ENCODE assay signal across 8 mouse cellular contexts in the genomic region with DNA sequence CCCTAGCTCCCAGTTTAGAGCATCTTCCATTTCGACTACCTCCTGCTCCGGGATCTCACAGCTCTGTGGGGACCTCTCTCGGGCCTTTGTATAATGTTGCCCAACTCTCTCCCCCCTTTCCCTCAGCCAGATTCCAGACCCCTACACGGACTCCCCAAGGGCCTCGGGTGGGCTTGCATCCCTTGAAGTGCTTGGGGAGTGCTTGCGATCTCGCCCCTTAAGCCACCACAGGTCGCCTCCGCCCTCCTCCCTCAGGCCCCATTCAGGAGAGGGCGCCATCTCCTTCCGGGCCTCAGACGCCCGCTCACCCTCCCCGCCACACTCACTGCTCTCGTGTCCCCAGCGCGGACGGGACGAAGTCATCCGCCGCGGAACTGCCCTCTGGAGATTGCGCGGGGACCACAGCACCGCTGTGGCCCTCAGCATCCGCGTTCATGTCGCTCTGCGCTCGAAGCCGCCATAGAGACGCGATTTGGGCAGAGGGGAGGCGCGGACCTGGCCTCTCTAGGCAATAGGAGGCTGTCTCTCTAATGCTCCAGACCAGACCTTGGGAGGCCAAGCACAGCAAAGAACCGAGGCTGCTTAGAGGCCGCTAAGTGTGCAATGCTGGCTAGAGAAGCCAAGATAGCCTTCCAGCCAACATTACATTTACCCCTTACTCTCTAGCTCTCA. TPM values are rescaled to one million over a fixed set of nuclear protein-coding genes. Genes with fewer than 3 reads are reported as not detected.
DNase-seq lines count a peak whose midpoint lies in the region; ATAC-seq and TF ChIP-seq lines count a peak whose summit lies in the region.

Gene Eef1akmt2, minus strand, starts transcription at position 501 of the 672 bp plus-strand sequence.

- H3K4me1 ChIP-seq in embryonic facial prominence, embryonic 13.5 days: peaks cover 11% of the 10 kb centered on the region
- H3K4me1 ChIP-seq in limb, embryonic 14.5 days (ENCODE audit: control insufficient read depth, insufficient read depth, low read length): peaks cover 7% of the 10 kb centered on the region
- H3K4me1 ChIP-seq in midbrain, postnatal 0 days (ENCODE audit: insufficient read depth, low read length): no peaks in the 10 kb centered on the region

- peak; percentile 54 for TF ChIP-seq CTCF in midbrain, postnatal 0 days (IDR thresholded peaks at IDR 0.05)

- under 1% methylated on average over 37 of the region's 37 CpGs for WGBS in embryonic facial prominence, embryonic 13.5 days
- WGBS in limb, embryonic 14.5 days: 7% methylated on average over 37 of the region's 37 CpGs
- WGBS in midbrain, postnatal 0 days: under 1% methylated on average over 37 of the region's 37 CpGs

- DNase-seq in 3134 (ENCODE audit: extremely low read depth, insufficient read length, low spot score): peak; percentile 87
- DNase-seq in adrenal gland, postnatal 36 days: peak; percentile 87 to 89
- DNase-seq in heart, adult 8-10 months (ENCODE audit: low spot score): peak; percentile 77
- peak; percentile 90 for DNase-seq in kidney, adult 9 months
- DNase-seq in limb, embryonic 14.5 days (ENCODE audit: low spot score): peak; percentile 80
- DNase-seq in midbrain, postnatal 0 days (ENCODE audit: low spot score): peak; percentile 94
- peak; percentile 60 to 74 for DNase-seq in spleen, postnatal 14 days (ENCODE audit: low spot score in 2 of 2)

- peaks cover 32% of the 10 kb centered on the region for H3K36me3 ChIP-seq in embryonic facial prominence, embryonic 13.5 days
- peaks cover 29% of the 10 kb centered on the region for H3K36me3 ChIP-seq in limb, embryonic 14.5 days (ENCODE audit: control insufficient read depth, insufficient read depth, low read length)
- peaks cover 9% of the 10 kb centered on the region; the same call in 1 of the 2 replicates for H3K36me3 ChIP-seq in midbrain, postnatal 0 days (ENCODE audit: insufficient read depth, low read length)

- H3K9ac ChIP-seq in embryonic facial prominence, embryonic 13.5 days: peak within 1 kb of the TSS; percentile 96
- peak within 1 kb of the TSS; percentile 89 for H3K9ac ChIP-seq in limb, embryonic 14.5 days (ENCODE audit: low read depth, low read length, severe bottlenecking)
- peak within 1 kb of the TSS; percentile 94 for H3K9ac ChIP-seq in midbrain, postnatal 0 days (replicated peaks; ENCODE audit: low read length, poor library complexity, severe bottlenecking)

- H3K4me3 ChIP-seq in embryonic facial prominence, embryonic 13.5 days: peak within 1 kb of the TSS; percentile 83
- peak within 1 kb of the TSS; percentile 64 for H3K4me3 ChIP-seq in limb, embryonic 14.5 days (replicated peaks; ENCODE audit: low read length)
- peak within 1 kb of the TSS; percentile 80 for H3K4me3 ChIP-seq in midbrain, postnatal 0 days (ENCODE audit: low read depth, low read length)

- H3K27ac ChIP-seq in embryonic facial prominence, embryonic 13.5 days: peak within 1 kb of the TSS; percentile 97
- H3K27ac ChIP-seq in limb, embryonic 14.5 days (replicated peaks; ENCODE audit: low read depth, low read length): peak within 1 kb of the TSS; percentile 96
- peak within 1 kb of the TSS; percentile 97 for H3K27ac ChIP-seq in midbrain, postnatal 0 days (ENCODE audit: low read depth, low read length)

- H3K4me2 ChIP-seq in embryonic facial prominence, embryonic 13.5 days: peak within 1 kb of the TSS; percentile 67
- peak within 1 kb of the TSS; percentile 58 for H3K4me2 ChIP-seq in limb, embryonic 14.5 days (replicated peaks; ENCODE audit: low read depth, low read length, severe bottlenecking)
- peak within 1 kb of the TSS; percentile 70 for H3K4me2 ChIP-seq in midbrain, postnatal 0 days (ENCODE audit: low read depth, low read length, poor library complexity, severe bottlenecking)

- peak; percentile 12; the same call in 1 of the 2 replicates for TF ChIP-seq POLR2A in limb, embryonic 14.5 days (IDR thresholded peaks at IDR 0.05; ENCODE audit: borderline replicate concordance, extremely low read depth, insufficient read depth, insufficient read length)

- no peaks in the 10 kb centered on the region for H3K27me3 ChIP-seq in embryonic facial prominence, embryonic 13.5 days
- H3K27me3 ChIP-seq in limb, embryonic 14.5 days (ENCODE audit: control insufficient read depth, insufficient read depth, low read length): no peaks in the 10 kb centered on the region
- no peaks in the 10 kb centered on the region for H3K27me3 ChIP-seq in midbrain, postnatal 0 days (ENCODE audit: insufficient read depth, low read length)

- ATAC-seq in embryonic facial prominence, embryonic 13.5 days (ENCODE audit: insufficient number of reproducible peaks, insufficient read depth, low FRiP score, low TSS enrichment, low read depth): peak; percentile 90
- peak; percentile 96 for ATAC-seq in limb, embryonic 14.5 days (ENCODE audit: low FRiP score, low read depth)
- peak; percentile 93 for ATAC-seq in midbrain, postnatal 0 days (ENCODE audit: low FRiP score)

- no peaks in the 10 kb centered on the region for H3K9me3 ChIP-seq in embryonic facial prominence, embryonic 13.5 days
- H3K9me3 ChIP-seq in limb, embryonic 14.5 days (ENCODE audit: control insufficient read depth, low read length): no peaks in the 10 kb centered on the region
- H3K9me3 ChIP-seq in midbrain, postnatal 0 days (ENCODE audit: low read length): no peaks in the 10 kb centered on the region

RNA-seq across cellular contexts. Expression of gene Eef1akmt2, which starts in this region (rescaled TPM):
- total RNA-seq in adrenal gland, postnatal 36 days (2021): 10 to 100 TPM; 23.8 to 30.0 TPM
- 80.0 and 80.1 TPM in 2 replicates for polyA plus RNA-seq in embryonic facial prominence, embryonic 13.5 days (2015; fragmentation: Nextera tagmentation; extraction: Ambion mirVana)
- 10 to 100 TPM in 2 of 4 experiments, 1 to 10 TPM in 2; 6.2 to 10.0 (median 8.4) TPM for total RNA-seq in heart, adult 8-10 months (2022)
- 39.1 and 50.9 TPM in 2 replicates for polyA plus RNA-seq in limb, embryonic 14.5 days (2012; rRNA removed)
- 68.6 and 70.2 TPM in 2 replicates for polyA plus RNA-seq in limb, embryonic 14.5 days (2014; fragmentation: Nextera tagmentation; extraction: Ambion mirVana)
- total RNA-seq in midbrain, postnatal 0 days (2014; rRNA removed): 52.1 and 62.1 TPM in 2 replicates
- 80.1 and 84.2 TPM in 2 replicates for polyA plus RNA-seq in midbrain, postnatal 0 days (2015; fragmentation: Nextera tagmentation; extraction: Ambion mirVana)

Comparison
In these comparisons a context has a peak if more than half of its experiments do, and no peak if none do; other contexts are left out.
1. Peak in every context shown above with its lines: DNase-seq, ATAC-seq, H3K4me3 ChIP-seq and H3K27ac ChIP-seq.